Mouse (Mus musculus) retina, postnatal 7 days (tissue): Measurements from ENCODE around the gene Nova2.

ENCODE experiments used
- DNase-seq: peaks from one replicate; pipeline ENCODE4 v3.0.0-alpha.2; 2012; ENCODE audit warnings: low read depth, low spot score

The Nova2 gene

GRCm38 (mm10) chr7:18923711-18924191 is 1.9 kb upstream of the Nova2 start:
- no peak for DNase-seq

GRCm38 (mm10) chr7:18924321-18924720 is 1.4 kb upstream of the Nova2 start:
- no peak for DNase-seq

DNA sequence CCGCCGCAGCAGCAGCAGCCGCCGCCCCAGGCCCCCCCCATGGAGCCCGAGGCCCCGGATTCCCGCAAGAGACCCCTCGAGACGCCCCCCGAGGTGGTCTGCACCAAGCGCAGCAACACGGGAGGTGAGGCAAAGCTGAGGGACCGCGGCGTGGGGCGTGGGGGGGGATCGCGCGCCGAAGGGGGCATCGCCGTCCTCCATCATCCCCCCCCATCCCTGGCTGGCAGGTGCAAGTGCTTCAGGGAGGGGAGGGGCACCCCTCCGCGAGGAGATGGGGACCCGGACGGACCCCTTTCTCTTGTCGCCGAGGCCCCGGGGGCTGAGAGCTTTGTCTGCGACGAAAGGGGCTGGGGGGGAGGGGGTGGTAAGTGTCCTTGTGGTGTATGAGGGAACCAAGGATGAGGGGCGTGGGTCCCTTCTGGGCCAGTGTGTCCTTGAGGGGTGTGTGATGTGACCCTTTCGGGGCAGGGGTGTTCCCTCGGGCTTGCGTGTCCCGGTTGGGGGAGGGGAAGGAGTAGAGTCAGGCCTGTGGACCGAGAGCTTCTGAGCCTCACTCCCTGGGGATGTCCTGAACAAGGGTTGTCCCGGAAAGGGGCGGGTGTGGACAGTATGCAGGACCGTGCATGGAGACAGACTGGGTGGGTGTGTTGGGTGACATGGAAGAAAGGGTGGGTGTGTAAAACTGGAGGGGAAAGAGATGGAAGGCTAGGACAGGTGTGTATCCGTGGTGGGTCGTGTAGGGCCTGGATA is 528 bp downstream of the Nova2 start:
- no peak for DNase-seq

GRCm38 (mm10) chr7:18926911-18927310 is 1.2 kb downstream of the Nova2 start:
- DNase-seq, result no peak

- DNase-seq, result no peak
These were observed 2.1 kb downstream of the Nova2 start for GRCm38 (mm10) chr7:18927759-18928158.

GRCm38 (mm10) chr7:18942376-18942775 is 16.7 kb downstream of the Nova2 start:
- DNase-seq, result no peak

DNA sequence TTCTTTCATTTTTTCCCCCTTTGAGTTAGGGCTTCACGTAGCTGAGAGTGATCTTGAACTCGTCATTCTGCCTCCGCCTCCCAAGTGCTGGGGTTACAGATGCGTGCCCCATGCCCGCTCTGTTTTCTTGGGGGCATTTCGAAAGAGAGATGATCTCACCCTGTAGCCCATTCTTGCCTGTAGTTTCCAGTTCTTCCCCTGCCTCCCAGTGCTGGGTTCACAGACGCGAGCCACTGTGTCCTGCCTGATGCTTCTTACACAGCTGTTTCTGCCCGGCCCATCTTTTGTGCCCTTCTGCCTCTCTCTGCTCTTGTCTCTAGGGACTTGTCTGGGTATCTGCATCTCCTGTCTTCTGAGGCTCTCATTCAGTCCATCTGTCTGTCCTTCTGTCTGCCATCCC is 17.1 kb downstream of the Nova2 start:
- no peak for DNase-seq

DNA sequence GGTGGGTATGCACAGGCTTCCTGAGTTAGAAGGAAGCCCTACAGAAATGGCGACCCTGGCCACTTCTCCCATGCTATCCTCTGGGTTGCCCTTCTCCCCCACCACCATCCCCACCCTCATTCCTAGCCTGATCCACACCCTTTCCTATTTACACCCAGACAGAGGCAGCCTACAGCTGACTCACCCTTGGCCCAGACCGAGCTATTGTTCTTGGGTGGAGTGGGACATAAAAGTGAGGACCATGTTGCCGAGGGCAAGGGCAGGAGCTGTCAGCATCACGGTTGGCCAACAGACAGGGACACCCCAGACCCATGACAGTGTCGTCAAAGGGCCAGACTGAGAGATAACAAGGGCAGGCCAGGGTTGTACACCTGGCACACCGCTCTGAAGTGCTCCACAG is 22.5 kb downstream of the Nova2 start:
- DNase-seq, result no peak

DNA sequence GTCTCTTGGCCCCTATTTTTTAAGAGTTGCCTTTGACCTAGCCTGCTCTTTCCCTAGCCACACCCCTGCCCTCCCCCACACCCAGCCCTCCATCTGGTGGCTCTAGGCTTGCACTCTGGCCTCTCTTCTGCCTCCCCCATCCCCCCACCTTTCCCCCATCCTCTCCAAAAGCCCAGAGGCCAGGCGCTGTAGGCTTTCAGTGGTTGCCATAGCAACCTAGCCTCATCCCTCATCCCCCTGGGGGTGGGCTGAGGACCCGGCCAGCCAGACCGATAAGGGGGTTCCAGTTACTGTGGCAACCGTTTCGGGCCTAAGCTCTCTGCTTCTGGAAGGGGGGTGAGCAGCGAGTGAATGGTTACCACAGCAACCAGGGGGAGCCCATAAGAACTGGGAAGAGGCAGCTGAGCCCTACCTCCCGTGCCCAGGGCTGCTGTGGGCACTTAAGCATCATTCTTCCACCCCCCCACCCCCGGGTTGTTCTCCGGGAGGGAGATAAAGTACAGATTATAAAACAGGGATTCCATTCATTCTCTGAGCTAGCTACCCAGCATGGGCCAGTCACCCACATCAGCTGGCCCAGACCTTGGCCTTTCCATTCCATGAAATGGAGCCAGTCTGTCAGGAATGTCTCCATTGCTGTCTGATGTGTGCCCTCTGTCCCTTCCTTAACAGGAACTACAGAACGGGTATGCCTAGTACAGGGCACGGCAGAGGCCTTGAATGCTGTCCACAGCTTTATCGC is 24.3 kb downstream of the Nova2 start:
- DNase-seq, result peak; percentile 48

GRCm38 (mm10) chr7:18950523-18951315 is 25.0 kb downstream of the Nova2 start:
- no peak for DNase-seq

- DNase-seq, result no peak
These were observed 25.7 kb downstream of the Nova2 start for GRCm38 (mm10) chr7:18951397-18951796.

GRCm38 (mm10) chr7:18957569-18958383 is 32.1 kb downstream of the Nova2 start:
- DNase-seq, result no peak

DNA sequence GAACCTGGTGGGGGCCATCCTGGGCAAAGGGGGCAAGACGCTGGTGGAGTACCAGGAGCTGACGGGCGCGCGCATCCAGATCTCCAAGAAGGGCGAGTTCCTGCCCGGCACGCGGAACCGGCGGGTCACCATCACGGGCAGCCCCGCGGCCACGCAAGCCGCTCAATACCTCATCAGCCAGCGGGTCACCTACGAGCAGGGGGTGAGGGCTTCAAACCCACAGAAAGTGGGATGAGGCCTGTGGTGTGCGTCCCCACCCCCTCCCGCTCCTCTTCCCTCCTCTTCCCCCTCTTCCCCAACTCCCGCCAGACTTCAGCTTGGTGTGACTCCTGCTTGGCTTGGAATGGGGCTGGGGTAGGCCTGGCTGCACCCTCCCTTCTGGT is 32.7 kb downstream of the Nova2 start:
- DNase-seq, result no peak

DNA sequence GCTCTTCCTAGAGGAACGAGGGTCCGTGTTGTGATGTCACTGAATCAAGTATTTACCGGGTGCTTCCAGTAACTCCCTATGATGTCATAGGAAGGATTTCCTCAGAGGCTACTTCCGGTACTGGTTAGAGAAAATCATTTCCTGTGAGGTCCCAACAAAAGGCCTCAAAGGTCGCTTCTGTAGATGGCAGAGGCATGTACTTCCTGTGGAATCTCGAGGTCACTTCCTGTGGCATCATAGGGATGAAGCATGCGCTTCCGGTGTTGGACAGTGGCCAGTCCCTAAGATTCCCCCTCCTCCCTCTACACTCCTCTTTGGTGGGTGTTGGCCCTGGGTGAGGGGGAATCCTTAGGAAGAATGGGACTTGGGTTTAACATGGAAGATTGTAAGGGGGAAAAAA is 33.8 kb downstream of the Nova2 start:
- DNase-seq, result no peak

- DNase-seq, result no peak
These were observed 36.6 kb downstream of the Nova2 start for GRCm38 (mm10) chr7:18962171-18962792.

GRCm38 (mm10) chr7:18962795-18963194 is 37.1 kb downstream of the Nova2 start:
- DNase-seq, result no peak

- DNase-seq, result no peak
These were observed 37.7 kb downstream of the Nova2 start for GRCm38 (mm10) chr7:18963294-18963843.

DNA sequence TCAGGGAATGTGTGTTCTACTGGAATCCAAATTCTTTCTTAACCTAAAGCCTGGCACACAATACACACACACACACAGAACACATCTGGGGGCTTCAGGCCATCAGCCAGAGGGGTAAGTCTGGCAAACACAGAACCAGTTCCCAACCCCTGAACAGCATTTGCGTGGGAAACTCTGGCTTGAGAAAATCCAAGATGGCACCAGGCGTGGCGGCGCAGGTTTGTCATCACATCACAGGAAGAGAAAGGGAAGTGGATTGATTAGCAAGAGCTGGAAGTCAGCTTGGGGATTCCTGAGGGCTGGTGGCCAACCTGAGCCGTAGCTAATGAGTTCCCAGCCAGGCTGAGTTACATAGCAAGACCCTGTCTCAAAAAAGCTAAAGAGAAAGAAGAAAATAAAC is 39.6 kb downstream of the Nova2 start:
- no peak for DNase-seq

- no peak for DNase-seq
These were observed 41.9 kb downstream of the Nova2 start for GRCm38 (mm10) chr7:18967603-18968002.

GRCm38 (mm10) chr7:18970956-18971355 is 45.3 kb downstream of the Nova2 start:
- no peak for DNase-seq

DNA sequence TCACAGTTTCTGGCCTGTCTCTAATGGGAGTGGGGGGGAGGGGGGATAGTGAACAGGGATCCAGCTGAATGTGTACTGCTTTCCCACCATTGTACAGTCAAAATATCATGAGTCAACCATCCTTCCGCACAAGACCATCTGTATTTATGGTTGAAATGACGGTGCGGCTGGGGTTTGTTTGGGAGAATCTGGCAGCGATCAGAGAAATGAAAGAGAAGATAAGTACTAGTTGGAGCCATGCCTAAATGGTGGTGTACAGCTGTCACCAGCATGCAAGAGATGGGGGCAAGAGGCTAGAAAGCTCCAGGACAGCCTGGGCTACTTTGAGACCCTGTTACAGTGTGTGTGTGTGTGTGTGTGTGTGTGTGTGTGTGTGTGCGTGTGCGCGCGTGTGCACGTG is 52.7 kb downstream of the Nova2 start:
- no peak for DNase-seq
